Mouse (Mus musculus) MEL-GATA-1-ER (cell line): ENCODE measurements around the gene Tbx5.

Experiments used
- DNase-seq: peaks from one replicate; pipeline ENCODE4 v3.0.0-alpha.2; 2012; ENCODE audit warnings: low read depth; ENCODE audit errors: extremely low read depth

The Tbx5 gene

DNA sequence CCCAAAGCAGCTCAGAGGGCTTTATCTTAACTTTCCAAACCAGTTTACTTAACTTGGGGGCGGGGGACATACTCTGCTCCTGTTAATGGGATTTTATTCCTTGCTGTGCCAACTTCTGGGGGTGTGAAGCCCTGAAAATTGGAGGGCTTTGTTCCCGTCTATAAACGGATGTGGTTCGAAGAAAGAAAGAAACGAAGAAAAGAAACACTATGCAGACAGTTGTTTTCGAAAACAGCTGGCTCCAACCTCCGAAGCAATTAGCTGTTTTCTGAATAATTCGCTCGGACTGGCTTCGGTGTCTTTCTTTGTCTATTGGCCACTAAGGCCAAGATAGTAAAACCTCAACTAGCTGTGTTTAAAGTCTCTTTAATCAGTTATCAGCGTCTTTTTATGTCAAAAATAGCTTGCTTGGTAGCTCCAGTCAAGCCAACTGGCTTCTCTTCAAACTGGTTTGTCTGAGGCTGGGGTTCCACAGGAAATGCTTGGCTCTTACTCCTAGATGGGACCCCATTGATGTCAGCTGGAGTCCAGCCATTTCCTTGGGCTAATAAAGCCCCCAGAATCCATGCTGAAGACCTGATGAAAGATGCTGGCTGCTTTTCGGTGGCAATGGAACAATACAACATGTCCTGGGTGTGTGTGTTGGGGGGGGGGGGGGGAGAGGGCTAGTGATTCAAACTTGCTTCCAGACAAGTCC lies 21.3 kb upstream of the Tbx5 start:
- DNase-seq = no peak

DNA sequence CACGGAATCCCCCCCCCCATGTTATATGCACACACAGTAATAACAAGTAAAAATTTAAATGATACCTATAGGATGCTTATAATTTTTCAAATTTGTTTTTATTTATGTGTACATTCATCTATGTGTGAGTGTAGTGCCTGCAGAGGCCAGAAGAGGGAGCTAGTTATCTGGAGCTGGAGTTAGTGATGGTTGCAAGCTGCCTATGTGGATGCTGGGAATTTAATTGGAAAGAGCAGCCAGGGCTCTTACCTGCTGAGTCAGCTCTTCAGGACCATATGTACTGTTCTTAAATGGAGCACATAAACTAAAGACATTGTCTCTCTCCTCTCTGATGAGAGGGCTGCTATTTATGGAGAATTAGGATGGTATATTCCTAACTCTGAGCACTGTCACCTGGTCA lies 17.2 kb upstream of the Tbx5 start:
- no peak for DNase-seq

DNA sequence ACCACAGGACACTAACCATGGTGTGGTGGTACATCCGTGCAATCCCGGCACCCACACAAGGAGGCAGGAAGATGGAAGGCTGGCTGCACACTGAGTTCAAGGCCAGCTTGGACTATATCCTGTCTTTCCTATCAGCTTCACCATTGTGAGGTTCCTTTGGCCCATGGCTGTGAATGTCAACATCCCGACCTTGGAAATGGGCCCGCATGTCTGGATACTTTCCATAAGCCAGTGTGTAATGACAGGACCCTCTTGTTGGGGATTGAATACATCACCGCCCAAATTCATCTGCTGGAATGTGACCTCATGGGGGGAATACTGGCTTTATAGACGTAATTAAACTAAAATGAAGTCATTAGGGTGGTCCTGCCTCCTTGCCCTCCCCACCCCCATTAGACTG lies 12.0 kb upstream of the Tbx5 start:
- no peak for DNase-seq

DNA sequence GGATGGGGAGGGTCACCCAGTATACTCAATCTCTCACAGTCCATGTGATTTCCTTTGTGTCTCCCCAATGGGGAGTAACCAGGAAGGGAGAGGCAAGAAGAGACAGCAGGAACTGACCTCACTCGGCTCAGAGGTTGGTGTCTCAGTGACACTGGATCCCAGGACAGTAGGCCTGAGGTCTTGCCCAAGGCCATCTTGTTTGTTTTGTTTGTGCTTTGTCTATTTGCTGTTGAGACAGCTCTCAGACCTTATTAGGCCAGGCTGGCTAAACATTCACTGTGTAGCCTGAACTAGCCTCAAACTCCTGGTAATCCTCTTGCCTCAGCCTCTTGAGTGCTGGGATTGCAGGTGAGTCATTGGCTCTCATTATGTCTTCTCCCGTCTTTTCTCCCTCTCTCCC lies 11.0 kb upstream of the Tbx5 start:
- DNase-seq = no peak

DNA sequence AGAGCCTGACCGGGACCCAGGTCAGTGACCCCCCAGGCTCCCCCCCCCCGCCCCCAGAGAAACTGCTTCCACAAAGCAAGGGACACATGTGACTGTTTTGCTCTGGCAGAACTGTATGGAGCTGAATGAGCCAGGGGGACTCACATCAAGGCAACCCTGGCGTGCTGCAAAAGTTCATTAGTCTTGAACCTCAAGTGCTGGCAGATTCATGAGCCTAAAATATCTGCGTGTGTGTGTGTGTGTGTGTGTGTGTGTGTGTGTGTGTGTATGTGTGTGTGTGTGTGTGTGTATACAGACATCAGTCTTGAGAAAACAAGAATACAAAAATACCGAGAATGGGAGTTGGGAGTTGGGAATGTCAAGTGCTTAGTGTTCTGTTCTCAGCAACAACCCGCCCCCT lies 5.1 kb upstream of the Tbx5 start:
- DNase-seq = no peak

DNA sequence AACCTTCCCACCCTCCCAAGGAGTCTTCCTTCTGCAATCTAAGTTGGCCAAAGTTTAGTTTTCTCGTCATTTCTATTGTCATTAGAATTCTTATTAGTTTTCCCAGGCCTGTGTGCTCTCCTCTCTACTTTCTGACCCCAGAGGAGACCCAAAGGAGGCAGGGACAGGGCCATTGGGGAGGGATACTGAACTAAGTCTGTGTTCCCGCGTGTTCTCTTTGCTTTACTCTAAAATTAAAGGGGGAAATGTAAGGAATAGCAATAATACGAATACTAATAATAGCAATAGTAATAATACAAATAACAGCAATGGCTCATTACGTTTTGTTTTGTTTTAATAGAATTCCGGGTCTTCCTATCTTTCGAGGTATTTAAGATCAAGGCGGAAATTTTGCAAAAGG lies 1.9 kb upstream of the Tbx5 start:
- no peak for DNase-seq

DNA sequence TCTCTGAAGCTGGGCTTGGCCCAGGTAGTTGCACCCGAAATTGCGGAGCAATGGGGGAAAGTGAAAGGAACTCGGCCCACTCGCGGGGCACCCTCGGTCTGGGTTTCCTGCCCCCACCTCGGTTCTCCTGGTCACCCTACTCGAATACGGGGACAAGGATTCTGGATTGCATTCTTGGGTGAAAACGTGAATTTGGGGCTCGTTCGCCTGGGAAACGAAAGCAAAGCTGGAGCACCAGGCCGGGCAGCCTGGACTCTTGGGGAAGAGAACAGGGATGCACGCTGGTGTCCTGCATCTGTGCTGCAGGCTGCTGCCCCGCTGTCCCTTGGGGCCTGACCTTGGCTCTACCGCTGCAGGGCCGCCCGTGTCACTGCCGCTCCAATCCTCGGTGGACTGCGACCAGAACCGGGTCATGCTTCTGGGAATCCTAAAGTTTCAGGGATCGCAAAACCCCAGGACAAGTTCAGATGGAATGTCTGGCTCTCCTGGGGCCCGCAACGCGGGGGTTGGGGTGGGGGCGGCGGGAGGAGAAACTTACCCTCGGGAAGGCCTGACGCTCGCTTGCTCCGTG lies 1.2 kb upstream of the Tbx5 start:
- no peak for DNase-seq

DNA sequence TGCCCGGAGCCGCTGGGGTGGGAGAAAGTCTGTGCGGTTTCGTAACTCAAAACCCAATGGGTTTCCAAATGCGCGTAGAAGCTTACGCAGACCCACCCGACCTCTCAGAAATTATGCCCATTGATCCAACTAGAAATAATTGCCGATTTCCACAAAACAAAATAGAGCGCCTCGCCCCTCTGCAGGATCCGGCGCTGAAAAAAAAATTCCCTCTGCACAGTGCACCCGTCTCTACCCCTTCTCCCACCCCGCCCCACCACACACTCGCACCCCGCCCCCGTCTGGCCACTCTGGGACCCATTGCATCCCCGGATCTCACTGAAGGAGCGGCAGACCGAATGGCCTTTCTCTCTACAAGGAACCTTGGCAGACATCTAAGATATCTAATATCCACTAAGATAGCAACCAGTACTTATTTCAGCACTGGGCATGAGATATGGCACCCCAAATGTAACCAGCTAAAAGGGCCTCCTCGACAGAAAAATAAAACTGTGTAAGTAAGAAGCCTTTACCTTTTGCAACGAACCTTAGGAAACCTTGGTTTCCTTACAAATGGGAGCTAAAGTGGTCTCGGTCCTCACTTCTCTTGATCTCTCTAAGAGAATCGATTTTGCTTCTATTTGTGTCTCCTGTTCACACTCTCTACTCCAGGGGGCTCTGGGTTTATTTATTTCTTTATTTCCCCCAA lies 533 bp upstream of the Tbx5 start:
- DNase-seq = no peak

DNA sequence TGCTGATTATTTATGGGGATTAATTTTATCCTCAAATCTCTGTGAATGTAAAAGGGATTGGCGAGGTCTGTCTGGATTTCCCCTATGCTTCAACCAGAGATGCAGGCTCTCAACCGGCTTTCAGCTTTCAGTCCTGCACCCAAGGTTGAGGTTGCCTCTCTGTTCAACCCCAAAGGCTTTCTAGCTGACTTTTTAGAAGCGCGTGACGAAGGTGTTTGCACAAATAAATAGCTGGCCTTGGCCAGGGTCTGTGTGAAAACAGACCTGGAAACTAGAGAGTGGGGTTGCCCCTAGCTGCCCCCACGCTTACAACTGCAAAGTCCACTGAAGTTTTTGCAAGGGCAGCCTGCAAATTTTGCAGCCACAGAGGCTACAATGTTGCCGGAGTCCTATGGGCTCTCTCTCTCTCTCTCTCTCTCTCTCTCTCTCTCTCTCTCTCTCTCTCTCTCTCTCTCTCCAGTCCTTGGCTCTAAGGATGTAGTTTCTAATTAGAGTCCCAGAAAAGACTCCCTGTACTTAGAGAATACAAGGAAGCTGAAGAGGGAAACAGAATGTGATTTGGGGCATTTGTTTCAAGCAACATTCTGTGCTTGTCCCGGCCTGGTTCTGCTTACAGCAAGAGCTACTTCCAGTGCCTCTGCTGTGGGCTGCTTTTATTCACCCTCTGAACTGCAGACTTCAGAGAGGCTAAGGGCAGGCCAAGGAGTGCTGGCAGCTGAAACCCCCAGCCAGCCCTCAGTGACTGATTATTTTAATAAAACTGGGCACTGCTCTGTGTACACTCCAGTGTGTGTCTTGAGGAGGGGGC lies 959 bp downstream of the Tbx5 start:
- DNase-seq = no peak

DNA sequence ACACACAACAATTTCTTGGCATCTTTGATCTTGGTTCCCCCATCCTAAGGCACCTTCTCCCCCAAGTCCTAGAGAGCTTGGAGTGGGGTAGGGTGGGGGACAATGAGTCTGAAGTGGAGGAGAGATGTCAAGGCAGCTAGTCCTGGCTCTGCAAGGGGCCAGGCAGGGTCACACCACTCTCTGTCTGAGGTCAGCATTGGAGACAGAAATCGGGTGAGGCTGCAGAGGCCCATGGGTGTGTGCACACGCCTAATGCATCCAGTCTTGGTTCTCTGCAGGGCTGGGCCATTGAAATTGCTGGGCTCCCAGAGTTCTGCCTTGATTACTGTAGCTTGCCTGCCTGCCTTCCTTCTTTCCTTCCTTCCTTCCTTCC lies 1.5 kb downstream of the Tbx5 start:
- DNase-seq = no peak

DNA sequence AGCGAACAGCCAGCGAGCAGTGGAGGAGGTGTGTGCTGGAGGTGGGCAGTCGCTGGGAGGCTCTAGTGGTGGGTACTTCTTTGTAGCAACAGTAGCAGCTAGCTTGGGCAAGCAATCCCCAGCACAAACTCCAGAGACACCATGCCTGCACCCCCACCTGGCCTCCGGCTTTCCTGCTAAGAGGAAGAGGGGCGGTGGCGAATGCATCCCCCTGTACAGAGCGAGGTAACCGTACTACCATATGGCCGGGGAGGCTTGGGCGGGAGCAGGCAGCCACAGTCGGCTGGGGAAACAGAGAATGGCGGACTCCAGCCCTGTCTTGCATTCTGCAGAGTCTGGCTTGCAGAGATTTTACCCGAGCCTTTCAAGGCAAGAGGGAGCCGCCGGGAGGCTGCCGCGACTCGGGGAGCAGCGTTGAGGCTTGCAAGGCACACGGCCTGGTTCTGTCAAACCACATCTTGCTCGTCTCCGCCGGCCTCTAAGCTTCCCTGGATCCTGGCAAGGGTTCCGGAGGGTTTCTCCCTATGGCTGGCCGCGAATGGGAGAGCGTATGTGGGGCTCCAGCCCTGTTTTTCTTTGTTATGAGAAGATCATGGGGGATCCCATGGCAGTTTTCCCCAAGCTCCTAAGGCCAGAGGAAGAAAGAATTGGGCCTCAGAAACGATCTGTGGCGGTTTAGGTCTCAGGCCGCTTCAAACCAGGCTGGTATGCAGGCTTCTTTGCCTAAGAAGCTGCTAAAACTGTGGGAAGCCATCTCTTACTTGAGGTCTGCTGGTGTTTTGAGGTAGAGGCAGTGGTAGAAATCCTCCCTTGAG lies 2.8 kb downstream of the Tbx5 start:
- no peak for DNase-seq

DNA sequence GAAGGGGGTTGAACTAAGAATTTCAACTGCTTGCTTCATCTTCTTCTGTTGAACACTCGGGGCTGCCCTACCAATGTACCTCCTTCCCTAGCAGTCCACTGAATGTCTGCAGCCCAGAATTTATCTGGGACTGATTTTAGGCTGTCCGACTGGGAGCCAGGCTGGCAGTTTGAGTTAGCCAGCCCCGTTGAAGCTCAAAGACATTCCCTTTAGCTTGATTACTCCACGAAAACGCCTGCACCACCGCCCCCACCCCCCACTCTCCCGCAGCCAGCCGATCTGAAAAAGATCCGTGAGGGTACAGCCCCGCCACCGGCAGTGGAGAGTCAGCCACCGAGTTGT lies 3.4 kb downstream of the Tbx5 start:
- DNase-seq = no peak

DNA sequence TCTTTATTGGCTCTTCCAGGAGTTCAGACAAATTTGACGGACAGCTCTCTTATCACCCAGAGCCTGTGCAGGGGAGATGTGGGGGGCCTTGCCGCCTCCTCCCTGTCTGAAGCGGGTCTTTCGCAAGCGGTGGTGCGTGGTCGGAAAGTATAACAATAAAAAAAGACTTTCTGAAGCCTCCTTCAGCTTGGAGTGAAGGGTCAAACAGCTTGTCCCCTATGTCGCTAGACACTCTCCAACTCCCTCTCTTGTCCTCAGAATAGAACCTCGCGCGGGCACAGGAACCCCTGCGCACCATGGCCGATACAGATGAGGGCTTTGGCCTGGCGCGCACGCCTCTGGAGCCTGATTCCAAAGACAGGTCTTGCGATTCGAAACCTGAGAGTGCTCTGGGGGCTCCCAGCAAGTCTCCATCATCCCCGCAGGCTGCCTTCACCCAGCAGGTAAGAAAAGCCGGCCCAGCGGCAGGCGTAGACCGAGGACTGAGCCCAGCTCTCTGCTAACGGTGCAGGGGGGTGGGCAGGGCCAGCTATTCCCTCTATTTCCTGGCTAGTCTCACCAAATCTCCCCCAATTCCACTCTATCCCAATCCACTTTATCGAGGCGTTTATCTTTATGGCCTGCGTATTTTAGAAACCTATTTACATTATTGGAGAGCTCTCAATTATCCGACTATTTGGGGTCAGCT lies 4.3 kb downstream of the Tbx5 start:
- DNase-seq = no peak

DNA sequence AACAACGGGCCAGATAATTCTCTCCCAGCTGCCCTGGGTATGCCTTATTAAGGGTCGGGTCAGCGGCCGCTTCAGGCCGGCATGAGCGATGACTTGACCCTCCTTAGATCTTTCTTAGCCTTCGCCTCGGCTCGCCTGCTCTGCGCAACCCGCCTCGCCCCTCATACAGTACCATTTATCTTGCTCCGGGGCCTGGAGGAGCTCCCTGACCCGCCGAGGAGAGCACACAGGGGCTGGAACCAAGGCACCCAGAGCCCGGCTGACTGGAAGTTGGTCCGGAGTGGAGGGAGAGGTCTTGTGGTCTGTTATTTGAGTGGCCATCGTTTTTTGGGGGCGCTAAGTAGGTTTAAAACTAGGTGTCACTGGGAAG lies 4.8 kb downstream of the Tbx5 start:
- no peak for DNase-seq

DNA sequence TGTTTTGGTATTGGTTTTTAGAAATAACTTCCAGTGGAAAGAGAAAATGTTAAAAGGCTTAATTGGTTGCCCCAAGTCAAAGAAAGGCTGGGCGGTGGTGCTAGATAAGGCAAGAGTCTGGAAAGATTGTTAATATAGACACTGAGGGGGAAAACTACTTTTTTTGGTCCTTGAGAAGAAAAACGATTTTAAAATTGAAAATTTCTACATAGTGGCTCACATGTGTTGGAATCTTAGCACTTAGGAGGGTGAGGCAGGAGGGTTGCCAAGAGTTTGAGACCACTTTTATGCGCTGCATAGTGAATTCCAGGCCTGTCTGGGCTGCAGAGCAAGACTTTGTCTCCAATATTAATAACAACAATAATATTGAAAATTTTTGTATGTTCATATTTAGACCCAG lies 5.4 kb downstream of the Tbx5 start:
- no peak for DNase-seq

DNA sequence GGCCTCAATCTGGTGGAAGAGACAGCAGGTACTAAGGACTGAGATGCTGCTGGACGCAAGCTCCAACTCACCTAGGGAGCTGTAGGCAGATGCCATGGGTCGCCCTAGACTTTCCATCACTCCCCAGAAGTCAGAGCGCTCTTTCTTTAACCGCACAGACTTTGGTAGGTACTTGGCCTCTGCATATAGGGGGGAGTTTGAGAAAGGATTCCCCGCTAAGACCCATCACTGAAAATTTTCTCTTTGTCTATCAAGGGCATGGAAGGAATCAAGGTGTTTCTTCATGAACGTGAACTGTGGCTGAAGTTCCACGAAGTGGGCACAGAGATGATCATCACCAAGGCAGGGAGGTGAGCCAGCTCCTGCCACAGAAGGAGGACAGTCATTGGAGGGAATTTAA lies 6.0 kb downstream of the Tbx5 start:
- DNase-seq = no peak

DNA sequence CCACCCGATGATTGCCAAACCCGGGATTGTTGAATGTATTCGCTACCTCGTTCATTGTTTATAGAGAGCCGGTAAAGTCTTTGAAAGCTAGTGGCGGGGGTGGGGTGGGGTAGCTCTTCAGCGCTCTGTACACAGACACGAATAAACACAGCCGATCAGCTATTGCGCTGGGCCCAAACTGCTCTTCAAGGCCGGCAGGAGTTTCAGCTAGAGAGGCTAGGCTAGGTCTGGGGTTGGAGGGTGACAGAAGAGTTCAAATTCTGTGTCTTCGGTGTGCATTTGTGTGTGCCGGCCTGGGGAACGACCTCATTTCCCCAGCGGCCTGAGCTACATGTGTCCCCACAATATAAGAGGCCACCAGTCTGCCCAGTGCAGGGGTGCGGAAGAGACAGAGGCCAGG lies 6.7 kb downstream of the Tbx5 start:
- DNase-seq = no peak

DNA sequence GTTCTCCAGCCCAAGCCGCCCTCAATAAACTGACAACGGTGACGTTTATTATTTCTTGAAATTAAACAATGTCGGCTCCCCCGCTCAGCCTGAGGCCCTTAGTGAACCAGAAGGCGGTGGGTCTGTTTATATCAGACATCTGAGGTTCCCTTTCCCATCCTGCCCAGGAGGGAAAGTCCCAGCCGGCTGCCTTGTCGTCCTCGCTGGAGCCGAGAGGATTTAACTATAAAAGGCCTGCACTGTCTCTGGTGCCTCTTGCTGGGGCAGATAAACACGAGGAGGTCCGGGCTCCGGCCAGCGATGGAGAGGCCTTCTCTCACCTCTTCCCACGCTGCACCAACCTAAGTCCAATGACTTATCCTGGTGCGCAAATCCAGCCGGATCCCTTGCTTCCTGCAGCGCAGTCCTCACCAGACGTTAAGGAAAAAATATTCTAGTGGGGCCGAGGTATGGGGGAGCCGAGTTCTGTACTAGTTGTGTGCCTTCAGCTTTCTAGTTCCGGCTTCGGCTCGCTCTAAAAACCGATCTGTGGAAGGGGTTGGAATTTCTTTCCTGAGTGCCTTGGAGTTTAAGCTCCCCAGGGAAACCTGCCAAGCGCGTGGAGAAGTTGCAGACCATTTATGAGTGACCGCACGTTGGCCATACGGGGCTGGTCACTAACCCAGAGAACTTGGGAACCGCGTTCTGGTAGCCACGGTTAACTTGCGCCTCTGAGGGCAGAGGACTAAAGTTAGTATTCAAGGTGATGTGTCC lies 7.3 kb downstream of the Tbx5 start:
- DNase-seq = no peak

DNA sequence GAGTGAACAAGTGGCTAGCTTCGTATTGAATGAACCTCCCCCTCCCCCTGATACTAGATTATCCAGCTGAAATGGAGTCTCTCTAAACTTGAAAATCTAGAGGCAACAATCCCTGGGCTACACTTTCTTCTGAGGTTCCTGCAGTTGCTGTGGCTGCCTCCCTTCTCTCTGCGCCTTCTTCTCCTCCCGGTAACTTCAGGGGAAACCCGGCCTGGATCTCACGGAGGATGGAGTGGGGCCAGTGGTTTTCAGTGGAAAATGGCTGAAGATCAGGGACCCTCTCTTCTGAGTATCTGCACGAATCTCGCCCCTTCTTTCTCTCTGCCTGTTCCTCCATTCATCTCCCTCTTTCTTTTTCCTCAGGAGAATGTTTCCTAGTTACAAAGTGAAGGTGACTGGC lies 7.9 kb downstream of the Tbx5 start:
- no peak for DNase-seq

DNA sequence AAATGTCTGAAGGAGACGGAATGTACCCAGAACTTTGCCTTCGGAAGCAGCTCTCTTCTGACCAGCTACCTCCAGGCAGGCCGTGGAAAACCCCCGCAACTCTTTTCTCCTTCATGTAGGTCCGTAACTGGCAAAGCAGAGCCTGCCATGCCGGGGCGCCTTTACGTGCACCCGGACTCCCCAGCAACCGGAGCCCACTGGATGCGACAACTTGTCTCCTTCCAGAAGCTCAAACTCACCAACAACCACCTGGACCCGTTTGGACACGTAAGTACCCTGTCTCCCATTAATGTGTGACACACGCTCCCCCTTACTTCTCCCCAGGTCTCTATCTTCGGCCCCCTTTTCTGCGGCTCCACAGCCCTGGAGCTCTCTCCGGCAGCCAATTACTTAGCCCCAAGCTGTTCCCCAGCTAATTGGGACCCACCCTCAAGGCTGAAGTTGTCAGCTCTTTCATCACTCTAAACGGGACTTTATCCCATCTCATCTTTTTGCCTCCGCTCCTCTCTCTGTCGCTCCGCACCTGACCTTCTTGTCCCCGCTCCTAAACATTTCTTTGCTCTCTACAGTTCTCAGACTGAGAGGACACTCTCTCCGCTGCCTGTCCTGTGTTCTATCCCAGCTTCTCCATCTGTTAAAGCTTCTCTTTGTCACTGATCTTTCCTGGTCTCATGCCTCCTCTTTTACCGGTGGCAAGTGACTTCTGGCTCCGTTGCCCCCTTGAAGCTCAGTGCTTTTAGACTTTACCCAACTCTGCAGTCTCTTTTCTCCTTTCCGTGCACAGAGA lies 9.4 kb downstream of the Tbx5 start:
- DNase-seq = no peak
